Mouse (Mus musculus) embryonic fibroblast, embryonic 13.5 days (primary cell): ENCODE measurements around the gene Cxcl16. TPM values are rescaled to one million over a fixed set of nuclear protein-coding genes. Genes with fewer than 3 reads are reported as not detected.

Experiments used
- H3K27ac ChIP-seq: 2 replicates; pipeline ENCODE4 v1.5.1; 2012; ENCODE audit warnings: low read length, control low read depth, inconsistent platforms; ENCODE audit not compliant: insufficient read depth
- H3K4me1 ChIP-seq: 2 replicates; pipeline ENCODE4 v1.6.1; 2011; ENCODE audit warnings: low read length; ENCODE audit not compliant: control insufficient read depth, insufficient read depth
- H3K4me3 ChIP-seq: 2 replicates; pipeline ENCODE4 v1.5.1; 2011; ENCODE audit warnings: mild to moderate bottlenecking, control low read depth, low read length; ENCODE audit not compliant: insufficient read depth
- CTCF ChIP-seq: IDR thresholded peaks from 2 replicates; pipeline ENCODE4 v1.5.1; 2011; ENCODE audit warnings: mild to moderate bottlenecking, control low read depth, low read length, moderate library complexity, borderline replicate concordance; ENCODE audit not compliant: insufficient read depth
- POLR2A ChIP-seq: IDR thresholded peaks from 2 replicates; pipeline ENCODE4 v1.6.1; 2011; ENCODE audit warnings: low read depth, mild to moderate bottlenecking, control low read depth, low read length, moderate library complexity
- polyA plus RNA-seq: library from polyadenylated mRNA; stranded (reverse); fragments of >200 nt; gene quantifications from 2 replicates; pipeline ENCODE4 v1.2.4, GENCODE M21; 2011; ENCODE audit warnings: low read depth; ENCODE audit not compliant: missing spikeins, insufficient read length

Cxcl16 gene
- polyA plus RNA-seq, 1 experiment = 6.0 TPM

DNA sequence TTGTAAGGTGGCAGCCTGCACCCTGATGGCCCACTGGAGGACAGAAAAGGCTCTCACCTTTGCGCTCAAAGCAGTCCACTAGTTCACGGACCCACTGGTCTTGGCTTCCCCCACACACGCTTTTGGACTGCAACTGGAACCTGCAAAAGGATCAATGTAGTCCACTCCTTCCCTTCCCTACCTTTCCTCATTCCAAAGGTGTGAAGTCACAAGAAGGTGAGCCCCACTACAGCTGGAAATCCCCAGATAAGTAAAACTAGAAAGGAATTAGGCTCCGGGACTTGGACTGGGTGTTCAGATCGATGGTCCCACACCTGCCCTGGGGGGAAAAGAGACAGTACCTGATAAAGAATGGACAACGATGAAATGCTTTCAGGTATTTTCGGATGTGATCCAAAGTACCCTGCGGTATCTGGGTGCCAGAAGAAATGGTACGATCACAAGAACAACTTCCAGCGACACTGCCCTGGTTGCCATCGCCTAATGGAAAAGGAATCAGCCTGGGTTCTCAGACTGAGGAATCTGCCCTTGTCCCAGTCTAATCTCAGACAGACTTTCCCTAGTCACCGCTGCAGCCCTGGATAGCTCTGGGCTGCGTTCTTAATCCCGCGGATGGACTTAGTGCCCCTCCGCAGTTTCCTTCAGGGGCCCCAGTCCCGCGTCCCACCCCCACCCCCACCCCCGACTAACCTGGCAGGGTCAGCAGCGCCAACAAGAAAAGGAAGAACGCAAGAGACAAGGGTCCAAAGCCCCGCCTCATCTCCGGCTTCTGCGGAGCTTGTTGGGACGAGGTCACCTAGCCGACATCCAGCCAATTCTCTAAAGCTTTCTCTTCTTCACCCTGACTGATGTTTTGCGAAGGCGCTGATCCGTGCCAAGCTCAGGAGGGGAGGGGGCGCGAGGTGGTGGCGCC, 840 bp downstream of the Cxcl16 start, which contains the start of gene Zmynd15:
TSS of gene Zmynd15 (plus strand) at position 746 of the 913 bp plus-strand sequence.
- Histone ChIP-seq H3K27ac (no peak within 1 kb of the TSS), H3K4me3 (peak within 1 kb of the TSS; percentile 56), H3K4me1 (no peaks in the 10 kb centered on the region)
- no peak for TF ChIP-seq POLR2A
- no peak for TF ChIP-seq CTCF

DNA sequence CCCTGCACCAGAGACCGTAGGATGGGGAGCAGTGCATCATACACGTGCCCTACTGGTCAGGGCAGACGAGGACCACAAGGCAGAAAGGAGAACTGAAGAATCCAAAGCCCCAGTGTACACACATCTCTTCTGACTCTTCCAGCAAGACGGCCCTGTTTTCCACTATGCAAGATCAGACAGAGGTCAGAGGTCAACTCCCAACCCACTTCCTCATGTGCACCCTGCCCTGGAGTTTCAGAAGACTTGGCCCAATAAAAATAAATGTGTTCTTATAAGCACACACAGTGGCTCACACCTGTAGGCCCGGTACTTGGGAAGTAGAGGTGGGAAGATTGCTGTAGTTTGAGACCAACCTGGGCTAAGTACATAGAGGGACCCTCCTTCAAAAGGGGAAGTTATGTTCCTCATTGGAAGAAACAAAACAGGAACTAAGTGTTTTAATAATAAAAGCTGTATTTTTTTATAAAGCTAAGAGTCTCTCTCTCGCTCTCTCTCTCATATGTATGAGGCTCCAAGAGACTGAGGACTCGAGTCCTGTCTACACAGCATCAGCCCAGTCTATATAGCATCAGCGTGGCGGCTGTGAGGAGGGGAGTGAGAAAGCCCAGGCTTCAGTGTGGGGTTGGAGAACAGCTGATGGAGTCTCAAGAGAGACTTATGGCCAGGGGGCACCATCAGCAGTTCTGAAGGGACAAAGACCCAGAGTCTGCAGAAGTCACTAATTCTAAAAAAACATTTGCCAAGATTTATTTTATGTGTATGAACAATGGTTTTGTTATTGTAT, 6.3 kb downstream of the Cxcl16 start:
- Histone ChIP-seq H3K4me1 (no peaks in the 10 kb centered on the region), H3K4me3 (no peak overlapping the region), H3K27ac (no peak overlapping the region)
- TF ChIP-seq CTCF = no peak

DNA sequence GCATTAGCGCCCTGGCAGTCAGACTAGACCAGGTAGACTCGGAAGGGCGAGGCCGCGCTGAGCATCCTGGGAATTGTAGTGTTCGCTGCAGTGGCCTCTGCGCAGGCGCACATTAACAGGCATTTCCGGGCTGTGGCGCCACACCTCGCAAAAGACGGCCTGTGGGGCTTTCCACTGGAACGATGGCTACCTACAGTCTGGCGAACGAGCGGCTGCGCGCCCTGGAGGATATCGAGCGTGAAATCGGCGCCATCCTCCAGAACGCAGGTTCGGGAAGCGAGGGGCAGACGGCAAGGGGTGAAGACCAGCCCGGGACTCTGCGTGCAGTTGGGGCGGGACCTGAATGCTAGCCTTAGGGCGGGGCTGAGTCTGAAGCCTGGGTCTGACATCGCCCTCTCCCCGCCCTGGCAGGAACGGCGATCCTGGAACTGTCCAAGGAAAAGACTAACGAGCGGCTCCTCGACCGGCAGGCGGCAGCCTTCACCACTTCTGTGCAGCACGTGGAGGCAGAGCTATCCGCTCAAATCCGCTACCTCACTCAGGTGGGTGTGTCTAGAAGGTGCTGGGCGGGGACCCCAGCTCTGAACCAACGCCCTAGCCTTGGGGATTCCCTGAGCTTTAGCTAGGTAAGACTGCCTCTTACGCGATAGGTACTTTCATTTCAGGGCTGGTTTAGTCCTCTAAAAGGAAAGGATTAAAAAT, 7.8 kb downstream of the Cxcl16 start, which contains the start of gene Med11:
TSS of gene Med11 (plus strand) at position 123 of the 702 bp plus-strand sequence.
- Histone ChIP-seq H3K4me3 (peak within 1 kb of the TSS; percentile 65), H3K27ac (peak within 1 kb of the TSS; percentile 91), H3K4me1 (no peaks in the 10 kb centered on the region)
- TF ChIP-seq POLR2A = peak; percentile 79
- TF ChIP-seq CTCF = peak; percentile 86

DNA sequence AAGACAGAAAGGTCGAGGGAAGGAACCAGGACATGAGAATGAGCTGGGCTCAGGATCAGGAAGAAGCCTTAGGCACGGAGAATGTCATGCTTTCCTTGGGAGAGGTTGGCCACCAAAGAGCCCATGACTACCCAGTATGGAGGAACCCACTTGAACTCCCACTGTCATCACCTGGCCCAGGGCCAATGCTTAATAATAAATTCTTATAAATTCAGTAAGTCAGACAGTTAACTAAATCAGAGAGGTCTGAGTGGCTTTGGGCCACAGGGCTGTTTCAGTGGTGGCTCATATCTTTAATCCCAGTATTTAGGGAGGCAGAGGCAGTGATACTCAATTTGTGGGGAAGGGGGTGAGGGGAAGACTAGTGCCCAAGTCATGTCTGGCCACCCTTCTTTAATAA, 8.9 kb downstream of the Cxcl16 start:
- no peak for TF ChIP-seq CTCF
- TF ChIP-seq POLR2A = no peak
- no peaks in the 10 kb centered on the region for H3K4me1 ChIP-seq
- H3K4me3 ChIP-seq = no peak overlapping the region
- no peak overlapping the region for H3K27ac ChIP-seq

DNA sequence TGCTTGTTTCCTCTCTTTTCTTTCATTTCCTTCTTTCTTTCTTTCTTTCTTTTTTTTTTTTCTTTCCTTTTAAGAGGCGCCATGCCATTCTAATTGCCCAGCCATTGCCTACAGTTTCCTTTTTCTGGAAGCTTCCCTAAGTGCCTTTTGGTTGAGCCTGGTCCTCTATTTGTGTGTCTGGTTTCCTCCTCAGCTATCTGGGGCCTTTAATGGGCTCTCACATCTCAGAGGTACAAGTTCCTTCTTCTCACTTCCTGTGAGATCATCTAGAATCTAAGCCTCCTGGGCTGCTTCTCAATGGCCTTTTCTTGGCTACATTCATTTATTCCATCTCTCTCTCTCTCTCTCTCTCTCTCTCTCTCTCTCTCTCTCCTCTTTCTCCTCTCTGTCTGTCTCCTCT, 12.4 kb downstream of the Cxcl16 start:
- H3K27ac ChIP-seq = no peak overlapping the region
- H3K4me3 ChIP-seq = no peak overlapping the region
- TF ChIP-seq CTCF = no peak
- TF ChIP-seq POLR2A = no peak
- no peaks in the 10 kb centered on the region for H3K4me1 ChIP-seq

DNA sequence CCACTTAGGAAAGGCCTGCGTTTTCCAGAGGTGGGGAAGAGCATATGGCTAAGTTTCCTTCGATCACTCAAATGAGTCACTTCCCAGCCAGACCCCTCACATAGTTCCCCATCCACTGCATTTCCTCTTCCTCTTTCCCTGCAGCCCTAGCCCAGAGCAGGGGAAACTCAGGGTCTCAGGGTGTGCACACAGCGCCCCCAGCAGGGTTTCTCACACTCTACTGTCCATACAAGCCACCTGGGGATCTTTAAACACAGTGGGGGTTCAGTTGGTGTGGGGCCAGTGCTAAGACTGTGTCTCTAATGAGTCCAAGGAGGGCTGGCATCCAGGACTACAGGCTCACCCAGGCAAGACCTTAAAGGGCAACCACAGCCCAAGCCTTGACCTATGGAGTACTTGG, 13.0 kb downstream of the Cxcl16 start:
- Histone ChIP-seq H3K27ac (no peak overlapping the region), H3K4me3 (no peak overlapping the region), H3K4me1 (no peaks in the 10 kb centered on the region)
- TF ChIP-seq CTCF (no peak), POLR2A (no peak)

DNA sequence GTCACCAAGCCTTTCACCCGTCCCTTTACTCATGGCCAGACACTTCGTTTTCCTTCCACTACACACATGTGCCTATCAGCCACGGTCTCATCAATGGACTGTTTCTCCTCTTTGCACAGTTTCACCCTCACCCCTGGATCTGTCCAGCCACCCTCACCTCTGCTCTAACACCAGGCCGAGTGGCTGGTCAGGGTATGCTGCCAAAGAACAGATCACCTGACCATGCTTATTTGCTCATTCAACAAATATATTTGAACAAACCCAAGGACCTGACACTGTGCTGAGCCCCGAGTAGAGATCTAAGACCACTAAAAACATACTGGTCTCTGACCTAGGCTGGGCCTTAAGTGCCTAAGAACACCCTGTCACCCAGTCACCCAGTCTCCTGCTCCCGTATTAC, 15.1 kb downstream of the Cxcl16 start:
- TF ChIP-seq CTCF (no peak), POLR2A (no peak)
- Histone ChIP-seq H3K4me3 (no peak overlapping the region), H3K27ac (no peak overlapping the region), H3K4me1 (no peaks in the 10 kb centered on the region)

DNA sequence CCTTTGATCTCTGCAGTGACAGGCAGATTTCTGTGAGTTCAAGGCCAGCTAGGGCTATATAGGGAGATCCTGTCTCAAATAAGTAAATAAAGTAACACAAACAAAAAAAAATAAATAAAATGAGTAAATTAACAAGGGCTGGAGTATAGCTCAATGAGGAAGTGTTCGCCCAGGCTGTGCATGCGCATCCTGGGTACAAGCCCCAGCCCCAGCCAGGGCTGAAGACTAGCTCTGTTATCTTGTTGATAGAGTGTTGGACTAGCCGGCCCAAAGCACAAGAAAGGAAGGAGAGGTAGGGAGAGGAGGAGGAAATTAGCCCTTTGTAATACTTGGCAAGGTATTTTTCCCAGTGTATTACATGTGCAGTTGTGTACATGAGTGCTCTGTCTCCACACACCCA, 15.8 kb downstream of the Cxcl16 start:
- H3K4me3 ChIP-seq = no peak overlapping the region
- no peaks in the 10 kb centered on the region for H3K4me1 ChIP-seq
- no peak overlapping the region for H3K27ac ChIP-seq
- no peak for TF ChIP-seq POLR2A
- TF ChIP-seq CTCF = no peak

DNA sequence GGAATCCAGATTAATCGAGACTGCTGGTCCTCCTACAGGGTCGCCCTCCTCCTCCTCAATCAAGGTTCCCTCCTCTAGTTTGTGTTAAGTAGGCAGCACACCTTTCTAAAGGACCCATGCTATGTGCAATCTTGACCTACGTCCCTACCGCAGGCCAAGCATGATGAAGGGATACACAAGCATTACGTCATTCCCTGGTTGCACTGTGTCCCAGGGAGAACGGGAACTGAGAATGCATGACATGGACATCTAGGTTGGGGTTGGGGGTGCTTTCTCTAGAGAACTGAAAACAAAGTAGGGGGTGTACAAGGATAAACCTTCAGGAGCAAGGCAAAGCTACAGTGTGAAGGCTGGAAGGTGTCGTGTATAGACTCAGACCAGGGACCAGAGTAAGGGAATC, 17.9 kb downstream of the Cxcl16 start:
- Histone ChIP-seq H3K27ac (no peak overlapping the region), H3K4me3 (no peak overlapping the region), H3K4me1 (no peaks in the 10 kb centered on the region)
- TF ChIP-seq POLR2A (no peak), CTCF (no peak)
